Mouse (Mus musculus): Measurements from ENCODE around the gene Fbf1. TPM values are rescaled to one million over a fixed set of nuclear protein-coding genes. Genes with fewer than 3 reads are reported as not detected.

Fbf1 gene
- polyA plus RNA-seq, 1 experiment from 2014 or later: 59.0 TPM

Other genes with a start within 250 kb of the Fbf1 start
- gene Sap30bp, start 234.9 kb downstream of the Fbf1 start, polyA plus RNA-seq (2015; fragmentation: Nextera tagmentation; extraction: Ambion mirVana): 42.9 and 43.4 TPM in 2 replicates
- gene Recql5, start 234.7 kb downstream of the Fbf1 start, polyA plus RNA-seq (2015; fragmentation: Nextera tagmentation; extraction: Ambion mirVana): 18.7 and 23.8 TPM in 2 replicates
- 1.7 and 1.9 TPM in 2 replicates for gene Itgb4, start 193.5 kb downstream of the Fbf1 start, polyA plus RNA-seq (2015; fragmentation: Nextera tagmentation; extraction: Ambion mirVana)
- 62.5 and 70.9 TPM in 2 replicates for gene Galk1, start 155.4 kb downstream of the Fbf1 start, polyA plus RNA-seq (2015; fragmentation: Nextera tagmentation; extraction: Ambion mirVana)
- gene H3f3b, start 140.2 kb downstream of the Fbf1 start, polyA plus RNA-seq (2015; fragmentation: Nextera tagmentation; extraction: Ambion mirVana): 1,686 and 1,716 TPM in 2 replicates
- gene Unk, start 137.8 kb downstream of the Fbf1 start, polyA plus RNA-seq (2015; fragmentation: Nextera tagmentation; extraction: Ambion mirVana): 32.1 and 37.0 TPM in 2 replicates
- gene Unc13d, start 90.2 kb downstream of the Fbf1 start, polyA plus RNA-seq (2015; fragmentation: Nextera tagmentation; extraction: Ambion mirVana): 1.0 and 1.6 TPM in 2 replicates
- 149 and 196 TPM in 2 replicates for gene Wbp2, start 81.2 kb downstream of the Fbf1 start, polyA plus RNA-seq (2015; fragmentation: Nextera tagmentation; extraction: Ambion mirVana)
- gene Trim47, start 41.0 kb downstream of the Fbf1 start, polyA plus RNA-seq (2015; fragmentation: Nextera tagmentation; extraction: Ambion mirVana): 10.9 and 11.6 TPM in 2 replicates
- 3.0 and 4.0 TPM in 2 replicates for gene Trim65, start 37.0 kb downstream of the Fbf1 start, polyA plus RNA-seq (2015; fragmentation: Nextera tagmentation; extraction: Ambion mirVana)
- 86.2 and 89.0 TPM in 2 replicates for gene Mrpl38, start 29.3 kb downstream of the Fbf1 start, polyA plus RNA-seq (2015; fragmentation: Nextera tagmentation; extraction: Ambion mirVana)
- 90.6 and 104 TPM in 2 replicates for gene Ten1, start 30.7 kb upstream of the Fbf1 start, polyA plus RNA-seq (2015; fragmentation: Nextera tagmentation; extraction: Ambion mirVana)
- 60.6 and 61.4 TPM in 2 replicates for gene Acox1, start 30.9 kb upstream of the Fbf1 start, polyA plus RNA-seq (2015; fragmentation: Nextera tagmentation; extraction: Ambion mirVana)
- gene Evpl, start 69.9 kb upstream of the Fbf1 start, polyA plus RNA-seq (2015; fragmentation: Nextera tagmentation; extraction: Ambion mirVana): 1.0 and 1.1 TPM in 2 replicates
- gene Srp68, start 106.1 kb upstream of the Fbf1 start, polyA plus RNA-seq (2015; fragmentation: Nextera tagmentation; extraction: Ambion mirVana): 63.9 and 66.1 TPM in 2 replicates
- gene Galr2, start 112.8 kb upstream of the Fbf1 start, polyA plus RNA-seq (2015; fragmentation: Nextera tagmentation; extraction: Ambion mirVana): 0.51 and 0.68 TPM in 2 replicates
- 106 and 108 TPM in 2 replicates for gene Exoc7, start 139.1 kb upstream of the Fbf1 start, polyA plus RNA-seq (2015; fragmentation: Nextera tagmentation; extraction: Ambion mirVana)
- 13.7 and 23.2 TPM in 2 replicates for gene Foxj1, start 167.2 kb upstream of the Fbf1 start, polyA plus RNA-seq (2015; fragmentation: Nextera tagmentation; extraction: Ambion mirVana)
- 69.8 and 78.1 TPM in 2 replicates for gene Rnf157, start 244.9 kb upstream of the Fbf1 start, polyA plus RNA-seq (2015; fragmentation: Nextera tagmentation; extraction: Ambion mirVana)

All from hindbrain, embryonic 15.5 days (tissue).